Mouse (Mus musculus) stomach, postnatal 0 days (tissue): Measurements from ENCODE around the gene Gnb1.

Source experiments
- CTCF ChIP-seq: IDR thresholded peaks from 2 replicates; pipeline ENCODE4 v1.5.1; 2016; ENCODE audit warnings: antibody characterized with exemption, low read depth, mild to moderate bottlenecking, moderate library complexity
- EP300 ChIP-seq: optimal IDR thresholded peaks from 2 replicates; pipeline ENCODE3; 2016; ENCODE audit warnings: antibody characterized with exemption

- TF ChIP-seq EP300 = no peak
- TF ChIP-seq CTCF = no peak
Observed at GRCm38 (mm10) chr4:155574931-155575330, 83.8 kb downstream of the Gnb1 start.
